Mouse (Mus musculus) brain, embryonic 18.5 days (tissue): Measurements from ENCODE around the gene Grip1.

Source experiments
- DNase-seq: peaks from one replicate; pipeline ENCODE4 v3.0.0-alpha.2; 2012; ENCODE audit warnings: low read depth, low spot score

Grip1 gene

GRCm38 (mm10) chr10:119752361-119752798 lies 298.8 kb downstream of the Grip1 start:
- no peak for DNase-seq

- no peak for DNase-seq
Measured at GRCm38 (mm10) chr10:119756271-119756670, 302.6 kb downstream of the Grip1 start.

DNA sequence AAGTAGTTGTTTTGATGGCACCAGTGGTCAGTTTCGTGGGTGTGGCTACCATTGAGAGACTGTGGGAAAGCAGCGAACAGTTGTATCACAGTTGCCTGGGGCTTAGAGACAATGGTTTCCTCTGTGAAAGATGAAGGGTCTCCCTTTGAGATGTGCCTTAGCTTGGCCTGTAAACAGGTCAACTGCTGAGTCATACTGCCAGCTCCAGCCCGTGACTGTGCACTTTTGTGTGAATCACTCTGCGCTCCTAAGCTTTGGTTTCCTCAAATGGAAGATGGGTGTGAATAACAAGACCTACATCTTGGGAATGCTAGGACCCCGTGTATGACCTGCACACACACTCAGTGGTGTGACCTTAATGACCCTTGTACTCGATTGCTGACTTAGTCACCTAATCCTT lies 303.6 kb downstream of the Grip1 start:
- no peak for DNase-seq

DNA sequence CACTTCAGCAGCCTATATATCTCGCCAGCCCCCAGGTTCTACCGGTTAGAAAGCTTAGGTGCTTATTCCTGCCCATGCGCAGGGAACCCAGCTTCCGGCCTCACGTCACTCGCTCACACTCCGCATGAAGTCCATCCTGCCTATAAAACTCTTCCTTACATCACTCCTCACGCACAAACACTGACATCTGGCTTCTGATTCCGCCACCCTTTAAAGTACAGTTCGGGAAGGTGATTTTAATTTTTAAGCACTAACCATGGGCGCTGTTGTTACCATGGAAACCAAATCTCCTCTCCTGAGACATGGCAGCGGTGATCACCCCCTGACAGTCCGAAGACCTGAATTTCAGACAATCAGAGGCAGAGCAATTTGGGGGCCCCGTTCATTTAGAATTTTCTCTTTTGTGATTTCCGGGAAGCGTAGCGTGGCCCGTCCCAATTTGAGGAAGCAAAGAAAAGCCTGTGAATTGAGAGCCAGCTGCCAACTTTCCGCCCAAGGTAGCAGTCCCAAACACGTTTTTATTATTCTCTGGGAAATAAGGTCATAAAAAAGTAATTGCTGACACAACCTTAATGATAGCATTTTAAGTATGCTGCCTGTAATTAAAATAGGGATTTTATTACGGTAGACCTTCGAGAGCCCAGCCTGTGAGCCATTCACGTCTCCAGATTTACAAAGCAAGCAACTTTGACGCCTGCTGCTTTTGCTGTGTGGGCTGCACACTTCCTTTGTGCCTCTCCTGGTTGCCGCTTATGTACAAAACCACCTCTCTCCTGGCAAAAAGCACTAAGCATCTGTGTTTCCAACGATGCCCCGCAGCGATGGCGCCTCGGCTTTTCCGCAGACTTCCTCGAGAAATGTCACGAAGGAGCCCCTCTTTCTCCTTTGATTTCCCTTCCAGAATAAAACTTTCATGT lies 308.1 kb downstream of the Grip1 start:
- no peak for DNase-seq

DNA sequence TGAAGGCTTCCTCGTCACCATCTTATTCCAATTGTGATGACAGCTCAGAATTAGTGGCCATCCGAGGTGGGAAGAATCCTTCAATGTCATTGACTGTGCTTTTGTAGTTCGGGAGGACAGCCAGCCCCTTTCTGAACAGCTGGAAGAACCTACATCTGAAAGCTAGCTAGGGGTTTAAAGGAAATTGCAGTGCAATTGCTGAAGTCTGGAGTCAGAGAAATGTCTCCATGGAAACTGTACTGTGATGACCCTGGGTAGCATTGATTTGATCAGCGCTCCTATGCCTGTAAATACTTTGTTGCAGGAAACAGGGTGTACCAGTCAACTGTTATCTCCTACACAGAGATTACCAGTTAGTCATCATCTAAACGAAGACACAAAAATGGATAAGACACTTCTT lies 325.2 kb downstream of the Grip1 start:
- DNase-seq = no peak

DNA sequence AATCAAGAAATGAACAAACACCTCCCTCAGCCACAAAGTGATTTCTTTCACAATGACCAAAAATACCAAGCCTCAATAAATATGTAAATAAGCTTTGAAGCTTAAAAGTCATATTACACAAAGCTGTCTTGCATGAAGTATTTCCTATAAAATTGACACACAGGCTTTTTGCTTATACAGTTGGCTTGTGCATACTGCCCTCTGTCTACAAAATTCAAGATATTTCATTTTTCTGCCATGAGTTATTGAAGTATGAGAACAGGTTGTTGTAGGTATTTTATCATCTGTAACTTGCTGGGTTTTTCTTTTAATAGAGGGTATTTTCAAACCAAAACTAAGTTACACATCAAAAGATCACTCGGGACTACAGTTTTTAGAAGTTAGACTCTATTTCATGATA lies 326.0 kb downstream of the Grip1 start:
- no peak for DNase-seq

DNA sequence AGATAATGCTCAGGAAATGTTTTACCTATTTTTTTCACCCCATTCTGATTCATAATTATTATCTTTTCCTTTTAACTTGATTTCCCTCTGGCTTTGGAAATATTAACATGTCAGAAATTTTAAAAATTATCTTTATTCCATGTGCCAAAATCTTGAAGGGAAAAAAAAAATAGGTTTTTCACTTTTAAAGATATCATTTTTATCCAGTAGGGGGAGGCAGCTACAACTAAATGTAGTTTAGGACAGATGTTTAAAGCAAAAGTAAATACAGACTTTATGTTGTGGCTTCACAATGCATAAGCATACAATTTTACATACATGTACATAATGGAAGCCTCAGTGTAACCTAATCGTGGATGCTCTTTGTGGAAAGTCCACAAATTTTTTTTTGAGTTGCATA lies 336.9 kb downstream of the Grip1 start:
- no peak for DNase-seq

GRCm38 (mm10) chr10:119802421-119802820 lies 348.8 kb downstream of the Grip1 start:
- DNase-seq = no peak

DNA sequence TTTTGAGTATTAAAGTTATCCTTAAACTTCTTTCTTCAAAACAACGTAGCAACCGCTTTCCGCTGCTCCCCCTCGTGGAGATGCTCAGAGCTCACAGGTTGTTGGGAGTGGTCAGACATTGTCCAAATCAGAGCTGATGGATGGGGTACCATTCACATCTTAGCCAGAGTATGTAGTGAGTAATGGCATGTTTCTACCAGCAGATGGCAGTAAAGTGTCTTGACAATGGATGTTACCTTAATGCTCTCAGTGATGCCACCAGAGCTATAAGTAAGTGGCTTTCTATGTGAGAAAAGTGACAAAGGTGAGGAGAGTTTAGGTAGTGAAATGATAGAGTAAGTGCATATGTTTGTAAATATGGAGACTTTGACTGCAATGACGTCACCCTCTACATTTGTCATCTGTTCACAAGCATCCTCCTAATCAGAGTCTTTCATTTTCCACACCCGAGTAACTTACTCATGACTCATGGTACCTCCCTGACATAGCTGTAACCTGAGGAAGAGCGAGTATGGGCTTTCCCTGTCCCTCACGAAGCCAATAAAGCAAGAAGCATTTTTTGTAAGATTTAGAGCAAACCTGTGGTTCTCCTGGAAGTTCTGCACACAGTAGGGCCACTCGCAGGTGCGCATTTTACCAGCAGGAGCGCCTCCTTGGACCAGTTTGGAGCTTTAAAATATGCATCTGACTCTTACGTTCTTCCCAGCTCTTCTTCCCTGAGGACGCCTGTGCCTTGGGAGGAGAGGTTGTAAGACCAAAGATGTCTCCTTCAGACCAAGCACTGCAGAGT lies 350.2 kb downstream of the Grip1 start:
- DNase-seq = no peak

DNA sequence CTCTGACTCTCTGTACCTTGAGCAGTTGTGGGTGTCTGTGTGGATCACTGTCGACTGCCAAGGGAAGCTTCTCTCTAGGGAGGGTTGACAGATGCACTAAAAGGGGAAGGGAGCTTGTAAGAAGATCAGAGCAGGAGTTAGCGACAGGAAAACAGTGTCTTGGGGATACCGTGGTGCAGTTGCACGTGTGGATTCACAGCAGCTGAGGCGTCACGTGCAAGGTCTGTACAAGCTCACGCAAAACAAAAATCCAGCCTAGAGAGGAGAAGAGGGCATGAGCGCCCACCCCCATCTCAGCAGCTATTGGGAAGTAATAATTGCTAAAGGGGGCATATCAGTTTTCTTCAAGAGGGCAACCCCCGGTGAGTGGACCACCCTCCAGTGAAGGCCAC lies 350.8 kb downstream of the Grip1 start:
- DNase-seq = no peak

GRCm38 (mm10) chr10:119805082-119805481 lies 351.5 kb downstream of the Grip1 start:
- DNase-seq = no peak

DNA sequence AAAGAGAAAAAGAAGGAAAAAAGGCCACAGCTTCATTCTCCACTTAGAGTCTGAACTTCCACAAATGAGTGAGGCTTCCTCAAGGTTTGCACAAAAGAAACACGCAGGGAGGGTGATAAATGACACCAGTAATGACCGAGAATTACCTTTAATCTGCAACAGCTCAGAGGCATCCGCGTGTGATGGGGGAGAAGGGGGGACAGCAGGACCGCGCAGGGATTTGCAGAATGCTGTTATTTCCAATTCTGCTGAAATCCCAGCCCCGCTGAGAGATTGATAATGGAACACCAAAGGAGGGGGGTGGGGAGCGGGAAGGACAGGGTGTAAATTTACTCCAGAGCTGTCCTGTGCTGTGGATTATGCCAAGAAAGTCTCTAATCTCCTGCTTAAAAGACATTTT lies 352.5 kb downstream of the Grip1 start:
- DNase-seq = no peak

DNA sequence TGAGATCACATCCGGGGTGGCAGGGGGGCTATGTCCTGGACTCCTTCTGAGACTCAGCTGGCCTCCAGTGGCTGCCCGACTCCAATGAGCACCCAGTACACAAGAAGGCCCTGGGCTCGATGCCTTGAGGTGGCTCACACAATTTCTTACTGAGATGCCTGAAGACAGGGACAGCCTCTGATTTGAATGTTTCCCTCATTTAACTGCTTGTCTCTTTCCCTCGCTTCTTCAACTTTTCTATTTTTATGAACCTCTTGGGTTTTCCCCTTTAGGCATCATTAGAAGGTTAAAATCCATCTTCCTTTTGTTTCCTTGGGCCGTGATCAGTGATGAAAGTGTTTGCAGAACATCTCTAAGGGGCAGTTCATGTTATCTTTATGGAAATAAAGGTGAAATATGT lies 354.8 kb downstream of the Grip1 start:
- no peak for DNase-seq

DNA sequence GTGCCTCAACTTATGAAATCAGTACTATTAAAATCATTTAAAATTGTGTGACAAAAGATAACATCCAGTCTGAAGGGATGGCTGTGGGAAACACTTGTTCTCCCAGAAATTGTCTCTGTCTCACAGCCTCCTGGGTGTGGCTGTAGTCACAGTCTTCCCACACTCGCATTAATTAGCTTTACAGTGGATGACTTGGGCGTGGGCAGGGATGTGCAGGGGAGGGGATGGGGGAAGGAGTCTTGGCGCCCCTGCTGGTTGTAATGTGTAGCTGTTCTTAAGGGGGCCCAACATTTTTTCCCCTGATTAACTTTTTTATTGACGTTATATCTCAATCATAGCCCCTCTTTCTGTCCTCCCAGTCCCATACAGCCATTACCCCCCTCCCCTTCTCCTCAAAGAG lies 360.5 kb downstream of the Grip1 start:
- DNase-seq = no peak

- no peak for DNase-seq
Measured at GRCm38 (mm10) chr10:119816001-119816400, 362.4 kb downstream of the Grip1 start.

DNA sequence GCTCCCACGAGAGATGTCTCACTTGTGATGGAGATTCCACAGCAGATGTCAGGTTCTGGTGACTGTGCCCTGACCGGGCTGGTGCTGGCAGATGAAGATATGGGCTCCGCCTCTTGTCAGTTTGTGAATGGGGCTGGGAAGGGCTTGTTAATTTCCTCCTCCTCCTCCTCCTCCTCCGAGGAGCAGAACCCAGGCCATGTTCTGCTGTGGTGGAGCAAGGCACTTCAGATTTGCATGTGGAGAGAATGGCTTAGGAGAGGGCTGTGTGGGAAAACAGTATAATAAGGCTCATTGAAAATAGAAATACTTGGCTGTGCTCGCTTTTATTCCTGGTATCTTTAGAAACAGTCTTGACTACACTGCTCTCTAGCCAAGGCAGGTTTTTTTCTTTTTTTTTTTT lies 364.8 kb downstream of the Grip1 start:
- no peak for DNase-seq

- DNase-seq = no peak
Measured at GRCm38 (mm10) chr10:119819102-119819681, 365.6 kb downstream of the Grip1 start.

GRCm38 (mm10) chr10:119819740-119820139 lies 366.1 kb downstream of the Grip1 start:
- no peak for DNase-seq

GRCm38 (mm10) chr10:119820428-119820827 lies 366.8 kb downstream of the Grip1 start:
- no peak for DNase-seq

GRCm38 (mm10) chr10:119823691-119824090 lies 370.1 kb downstream of the Grip1 start:
- no peak for DNase-seq

- DNase-seq = no peak
Measured at GRCm38 (mm10) chr10:119824521-119824920, 370.9 kb downstream of the Grip1 start.

DNA sequence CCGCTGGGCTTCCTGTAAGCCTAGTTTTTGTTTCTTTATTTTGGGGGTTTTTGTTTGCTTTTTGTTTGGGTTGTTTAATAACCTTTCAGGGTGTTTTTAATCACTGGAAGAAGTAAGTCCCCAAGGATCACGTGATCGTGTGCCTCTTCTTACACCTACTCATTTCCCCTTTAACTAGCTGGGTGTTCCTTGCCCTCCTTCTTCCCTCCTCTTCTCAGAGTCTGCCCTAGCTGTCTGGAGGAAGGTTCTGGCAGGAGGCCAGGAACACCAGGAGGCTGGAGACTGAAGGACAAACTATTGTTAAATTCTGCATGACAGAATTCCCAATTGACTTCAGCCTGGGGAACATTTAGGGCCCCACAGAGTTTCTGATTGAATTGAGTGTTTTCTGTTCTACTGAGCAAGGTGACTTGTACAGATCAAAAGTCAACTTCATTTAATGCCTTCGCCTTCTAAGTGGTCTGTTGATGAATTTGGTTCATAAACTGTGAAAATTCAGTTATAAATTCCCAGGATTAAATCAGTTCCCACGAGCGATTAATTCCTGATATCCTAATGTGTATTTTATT lies 376.8 kb downstream of the Grip1 start:
- no peak for DNase-seq
